Mouse (Mus musculus): ENCODE results near the gene H2-Q10. TPM values are rescaled to one million over a fixed set of nuclear protein-coding genes. Genes with fewer than 3 reads are reported as not detected.
"Not testable (repeated sequence)": the region's sequence is repeated elsewhere in the genome, so short reads cannot be mapped to it uniquely, and the experiment has no call there.

The H2-Q10 gene
- polyA plus RNA-seq, 1 experiment from 2014 or later, result 0.73 TPM

GRCm38 (mm10) chr17:35460513-35461341 lies 9.2 kb upstream of the H2-Q10 start:
- H3K4me1 ChIP-seq; H3K9me3 ChIP-seq (replicated peaks); H3K9ac ChIP-seq; ATAC-seq (ENCODE audit: insufficient number of reproducible peaks, low FRiP score, low TSS enrichment, low read depth); H3K27me3 ChIP-seq; H3K4me2 ChIP-seq (replicated peaks); H3K27ac ChIP-seq (replicated peaks); H3K36me3 ChIP-seq; H3K4me3 ChIP-seq (replicated peaks): not testable (repeated sequence)
- 64% methylated on average over 3 of the region's 9 CpGs for WGBS

DNA sequence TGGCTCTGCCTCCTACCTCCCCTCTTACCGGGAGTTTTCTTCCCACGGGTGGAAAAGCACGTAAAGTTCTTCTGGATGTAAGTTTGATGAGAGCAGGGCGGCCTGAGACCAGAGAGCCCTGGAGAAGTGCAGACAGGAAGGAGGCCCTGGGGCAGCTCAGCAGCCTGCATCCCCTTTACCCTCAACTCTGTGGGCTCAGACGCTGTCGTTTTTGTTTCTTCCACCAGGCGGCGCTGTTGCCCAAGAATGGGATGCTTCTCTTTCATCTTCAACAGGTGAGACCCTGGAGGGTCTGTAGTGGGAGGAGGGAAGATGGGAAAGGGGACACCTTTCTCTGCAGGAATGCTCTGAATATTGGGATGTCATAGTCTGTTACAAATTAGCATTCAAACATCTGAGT lies 4.2 kb upstream of the H2-Q10 start:
- not testable (repeated sequence) for H3K9me3 ChIP-seq (replicated peaks); H3K27ac ChIP-seq (replicated peaks); ATAC-seq (ENCODE audit: insufficient number of reproducible peaks, low FRiP score, low TSS enrichment, low read depth); H3K4me2 ChIP-seq (replicated peaks); H3K36me3 ChIP-seq; H3K9ac ChIP-seq; H3K4me3 ChIP-seq (replicated peaks)
- Histone ChIP-seq H3K4me1 (peaks cover 11% of the 10 kb centered on the region), H3K27me3 (peaks cover 22% of the 10 kb centered on the region)
- 7% methylated on average over 8 of the region's 8 CpGs for WGBS

DNA sequence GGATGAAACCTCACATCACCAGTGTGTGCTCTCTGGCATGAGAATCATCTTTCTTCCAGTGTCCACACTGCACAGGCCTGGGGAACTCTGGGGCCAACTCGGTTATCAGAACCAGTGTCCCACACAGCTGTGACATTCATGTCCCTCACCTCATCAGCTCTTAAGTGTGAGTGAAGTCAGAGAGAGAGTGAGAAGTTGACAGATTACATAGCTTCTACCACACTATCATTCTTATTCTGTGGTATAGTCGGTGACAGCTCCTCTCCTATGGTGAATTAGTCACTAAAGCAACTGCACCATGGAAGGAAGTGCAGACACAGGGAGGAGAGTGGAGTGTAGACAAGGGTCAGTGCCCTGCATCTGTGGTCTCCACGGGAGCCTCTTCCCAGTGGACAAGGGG lies 953 bp upstream of the H2-Q10 start:
- not testable (repeated sequence) for H3K9ac ChIP-seq; ATAC-seq (ENCODE audit: insufficient number of reproducible peaks, low FRiP score, low TSS enrichment, low read depth); H3K4me2 ChIP-seq (replicated peaks); H3K9me3 ChIP-seq (replicated peaks); H3K4me3 ChIP-seq (replicated peaks); H3K27ac ChIP-seq (replicated peaks); H3K36me3 ChIP-seq
- H3K4me1 ChIP-seq, result peaks cover 13% of the 10 kb centered on the region
- 59% methylated on average over 3 of the region's 3 CpGs for WGBS
- H3K27me3 ChIP-seq, result peaks cover 24% of the 10 kb centered on the region

DNA sequence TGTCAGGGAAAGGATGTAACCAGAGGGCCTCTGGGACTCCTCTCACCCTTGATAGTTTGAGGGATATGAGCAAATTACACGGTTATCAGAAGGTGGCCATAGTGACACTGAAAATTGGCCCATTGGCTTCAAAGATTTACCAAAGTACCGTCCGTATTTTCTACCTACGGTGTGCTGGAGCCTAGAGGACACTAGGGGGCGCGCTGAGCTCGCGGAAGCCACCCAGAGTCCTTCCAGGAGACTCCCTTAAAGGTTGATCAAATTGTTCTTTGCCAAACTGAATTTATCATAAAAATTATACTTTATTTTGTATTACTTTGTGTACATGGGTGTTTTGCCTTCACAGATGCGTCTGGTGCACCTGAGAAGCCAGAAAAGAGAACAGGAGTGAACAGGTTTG lies 14.2 kb downstream of the H2-Q10 start:
- no peak for ATAC-seq (ENCODE audit: insufficient number of reproducible peaks, low FRiP score, low TSS enrichment, low read depth)
- 0 out of 2 replicates have a peak, but pooled peaks cover 2% of the 10 kb centered on the region for H3K4me1 ChIP-seq
- no peaks in the 10 kb centered on the region for H3K27me3 ChIP-seq

DNA sequence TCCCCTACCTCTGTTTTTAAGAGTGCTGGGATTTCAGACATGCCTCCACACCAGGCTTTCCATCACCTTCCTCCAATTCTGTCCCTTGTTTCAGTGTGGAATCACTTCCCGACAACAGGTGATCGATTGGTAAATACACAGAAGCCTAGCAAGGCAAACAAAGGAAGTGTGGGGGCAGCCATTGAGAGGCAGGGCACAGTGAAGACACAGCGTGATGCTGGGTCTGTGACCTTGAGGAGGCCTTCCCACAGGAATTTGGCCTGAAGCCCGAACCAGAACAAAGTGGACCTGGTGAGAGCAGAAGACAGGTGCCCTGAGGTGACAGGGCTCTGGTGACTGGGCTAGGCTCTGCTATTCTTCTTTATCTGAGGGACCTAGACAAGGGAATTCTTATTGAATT lies 15.8 kb downstream of the H2-Q10 start:
- H3K36me3 ChIP-seq, result no peaks in the 10 kb centered on the region
- 0 out of 2 replicates have a peak, but pooled peaks cover 2% of the 10 kb centered on the region for H3K4me1 ChIP-seq
- H3K9me3 ChIP-seq (replicated peaks), result no peaks in the 10 kb centered on the region
- no peak overlapping the region for H3K4me2 ChIP-seq (replicated peaks)
- no peak overlapping the region for H3K27ac ChIP-seq (replicated peaks)
- WGBS, result 33% methylated on average over 4 of the region's 4 CpGs
- no peak for ATAC-seq (ENCODE audit: insufficient number of reproducible peaks, low FRiP score, low TSS enrichment, low read depth)
- H3K4me3 ChIP-seq (replicated peaks), result no peak overlapping the region
- no peaks in the 10 kb centered on the region for H3K27me3 ChIP-seq
- no peak overlapping the region for H3K9ac ChIP-seq

More for the DNA sequence above, 14.2 kb downstream of the H2-Q10 start:
- H3K36me3 ChIP-seq, result no peaks in the 10 kb centered on the region
- no peak overlapping the region for H3K9ac ChIP-seq
- H3K4me2 ChIP-seq (replicated peaks), result no peak overlapping the region
- WGBS, result under 1% methylated on average over 9 of the region's 9 CpGs
- H3K9me3 ChIP-seq (replicated peaks), result no peaks in the 10 kb centered on the region
- H3K4me3 ChIP-seq (replicated peaks), result no peak overlapping the region
- H3K27ac ChIP-seq (replicated peaks), result no peak overlapping the region

DNA sequence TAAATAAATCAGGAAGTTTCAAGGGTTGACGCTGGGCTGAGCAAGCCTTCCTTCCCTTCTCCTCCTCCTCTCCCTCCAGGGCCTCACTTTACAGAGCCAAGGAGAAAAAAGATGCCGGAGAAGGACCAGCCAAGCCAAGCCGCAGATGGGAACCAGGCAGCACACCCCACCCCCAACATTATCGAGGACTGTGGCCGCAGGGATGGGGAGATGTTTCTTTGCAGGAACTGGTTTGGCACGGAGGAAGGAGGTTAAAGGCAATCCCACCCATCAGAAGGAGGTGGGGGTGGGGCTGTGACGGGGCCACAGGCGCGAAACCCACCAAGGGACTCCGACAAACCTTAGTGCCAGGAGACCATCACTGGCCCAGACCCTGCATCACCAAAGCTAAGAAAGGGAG lies 16.8 kb downstream of the H2-Q10 start:
- Histone ChIP-seq H3K9ac (no peak overlapping the region), H3K4me1 (0 out of 2 replicates have a peak, but pooled peaks cover 2% of the 10 kb centered on the region), H3K27ac (replicated peaks) (no peak overlapping the region), H3K4me2 (replicated peaks) (no peak overlapping the region), H3K4me3 (replicated peaks) (no peak overlapping the region), H3K36me3 (no peaks in the 10 kb centered on the region), H3K9me3 (replicated peaks) (no peaks in the 10 kb centered on the region), H3K27me3 (no peaks in the 10 kb centered on the region)
- 45% methylated on average over 10 of the region's 10 CpGs for WGBS
- no peak for ATAC-seq (ENCODE audit: insufficient number of reproducible peaks, low FRiP score, low TSS enrichment, low read depth)

DNA sequence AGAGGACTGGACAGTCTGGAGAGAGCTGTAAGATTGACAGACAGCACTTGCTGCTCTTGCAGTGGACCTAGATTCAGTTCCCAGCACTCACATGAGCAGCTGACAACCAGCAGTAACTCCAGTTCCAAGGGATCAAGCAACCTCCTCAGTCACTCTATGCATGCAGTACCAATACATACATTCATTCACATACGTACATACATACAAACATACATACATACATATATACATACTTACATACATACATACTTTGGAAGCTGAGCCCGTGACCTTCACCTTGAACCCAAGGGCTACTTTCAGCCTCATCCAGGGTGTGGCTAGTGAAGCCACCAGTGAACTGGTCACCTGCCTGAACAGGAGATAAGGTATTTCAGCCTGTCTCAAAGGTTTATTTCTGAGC lies 18.2 kb downstream of the H2-Q10 start:
- H3K4me2 ChIP-seq (replicated peaks), result no peak overlapping the region
- H3K4me3 ChIP-seq (replicated peaks), result no peak overlapping the region
- H3K9ac ChIP-seq, result no peak overlapping the region
- no peak overlapping the region for H3K27ac ChIP-seq (replicated peaks)
- 88% methylated on average over 2 of the region's 2 CpGs for WGBS
- no peaks in the 10 kb centered on the region for H3K27me3 ChIP-seq
- H3K36me3 ChIP-seq, result no peaks in the 10 kb centered on the region
- H3K9me3 ChIP-seq (replicated peaks), result no peaks in the 10 kb centered on the region
- ATAC-seq (ENCODE audit: insufficient number of reproducible peaks, low FRiP score, low TSS enrichment, low read depth), result no peak
- 0 out of 2 replicates have a peak, but pooled peaks cover 2% of the 10 kb centered on the region for H3K4me1 ChIP-seq

GRCm38 (mm10) chr17:35490320-35490719 lies 20.4 kb downstream of the H2-Q10 start:
- no peaks in the 10 kb centered on the region for H3K27me3 ChIP-seq
- H3K9ac ChIP-seq, result no peak overlapping the region
- 64% methylated on average over 5 of the region's 5 CpGs for WGBS
- no peak overlapping the region for H3K4me2 ChIP-seq (replicated peaks)
- H3K36me3 ChIP-seq, result no peaks in the 10 kb centered on the region
- H3K27ac ChIP-seq (replicated peaks), result no peak overlapping the region
- H3K4me3 ChIP-seq (replicated peaks), result no peak overlapping the region
- 0 out of 2 replicates have a peak, but pooled peaks cover 2% of the 10 kb centered on the region for H3K4me1 ChIP-seq
- ATAC-seq (ENCODE audit: insufficient number of reproducible peaks, low FRiP score, low TSS enrichment, low read depth), result no peak
- H3K9me3 ChIP-seq (replicated peaks), result no peaks in the 10 kb centered on the region

- no peak overlapping the region for H3K4me2 ChIP-seq (replicated peaks)
- ATAC-seq (ENCODE audit: insufficient number of reproducible peaks, low FRiP score, low TSS enrichment, low read depth), result no peak
- 94% methylated on average over 7 of the region's 7 CpGs for WGBS
- no peak overlapping the region for H3K4me3 ChIP-seq (replicated peaks)
- H3K27ac ChIP-seq (replicated peaks), result no peak overlapping the region
- no peak overlapping the region for H3K9ac ChIP-seq
- H3K27me3 ChIP-seq, result no peaks in the 10 kb centered on the region
- H3K4me1 ChIP-seq, result 0 out of 2 replicates have a peak, but pooled peaks cover 3% of the 10 kb centered on the region
- H3K9me3 ChIP-seq (replicated peaks), result no peaks in the 10 kb centered on the region
- no peaks in the 10 kb centered on the region for H3K36me3 ChIP-seq
Observed at GRCm38 (mm10) chr17:35497124-35497523, 27.2 kb downstream of the H2-Q10 start.

GRCm38 (mm10) chr17:35502226-35502625 lies 32.3 kb downstream of the H2-Q10 start:
- ATAC-seq (ENCODE audit: insufficient number of reproducible peaks, low FRiP score, low TSS enrichment, low read depth), result 0 out of 2 replicates have a peak, but pooled peaks have one; percentile 39
- Histone ChIP-seq H3K4me3 (replicated peaks) (no peak overlapping the region), H3K36me3 (no peaks in the 10 kb centered on the region), H3K9ac (no peak overlapping the region), H3K4me2 (replicated peaks) (no peak overlapping the region), H3K27ac (replicated peaks) (no peak overlapping the region), H3K4me1 (peaks cover 7% of the 10 kb centered on the region; the same call in 1 of the 2 replicates), H3K27me3 (peaks cover 23% of the 10 kb centered on the region), H3K9me3 (replicated peaks) (no peaks in the 10 kb centered on the region)
- WGBS, result 7% methylated on average over 6 of the region's 6 CpGs

DNA sequence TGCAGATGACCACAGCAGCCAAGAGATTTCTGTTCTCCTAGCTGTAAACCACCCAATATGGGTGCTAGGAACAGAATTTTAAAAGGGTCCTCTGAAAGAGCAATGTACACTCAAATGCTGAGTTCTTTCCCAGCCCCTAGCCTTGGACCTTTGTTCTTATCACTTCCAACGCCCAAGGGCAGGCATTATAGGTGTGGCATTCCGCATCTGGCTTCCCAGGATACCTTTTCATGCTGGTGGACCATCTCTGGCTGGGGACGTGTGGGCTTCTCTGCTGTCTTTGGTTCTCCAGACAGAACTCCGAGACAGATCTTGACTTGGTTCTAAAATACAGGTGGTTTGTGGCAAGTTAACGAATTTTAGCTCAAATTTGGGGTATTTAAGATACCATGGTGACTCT lies 32.9 kb downstream of the H2-Q10 start:
- WGBS, result 56% methylated on average over 5 of the region's 5 CpGs
- H3K27ac ChIP-seq (replicated peaks), result no peak overlapping the region
- no peak overlapping the region for H3K9ac ChIP-seq
- peaks cover 29% of the 10 kb centered on the region for H3K27me3 ChIP-seq
- peaks cover 7% of the 10 kb centered on the region; the same call in 1 of the 2 replicates for H3K4me1 ChIP-seq
- no peak overlapping the region for H3K4me2 ChIP-seq (replicated peaks)
- H3K9me3 ChIP-seq (replicated peaks), result no peaks in the 10 kb centered on the region
- H3K36me3 ChIP-seq, result no peaks in the 10 kb centered on the region
- ATAC-seq (ENCODE audit: insufficient number of reproducible peaks, low FRiP score, low TSS enrichment, low read depth), result no peak
- H3K4me3 ChIP-seq (replicated peaks), result no peak overlapping the region

GRCm38 (mm10) chr17:35503849-35504248 lies 34.0 kb downstream of the H2-Q10 start:
- Histone ChIP-seq H3K9me3 (replicated peaks) (no peaks in the 10 kb centered on the region), H3K27me3 (peaks cover 30% of the 10 kb centered on the region), H3K9ac (no peak overlapping the region), H3K36me3 (no peaks in the 10 kb centered on the region), H3K27ac (replicated peaks) (no peak overlapping the region), H3K4me3 (replicated peaks) (no peak overlapping the region), H3K4me1 (peaks cover 7% of the 10 kb centered on the region; the same call in 1 of the 2 replicates), H3K4me2 (replicated peaks) (no peak overlapping the region)
- ATAC-seq (ENCODE audit: insufficient number of reproducible peaks, low FRiP score, low TSS enrichment, low read depth), result no peak
- WGBS, result 29% methylated on average over 5 of the region's 5 CpGs

All from embryonic facial prominence, embryonic 15.5 days (tissue).